Mouse (Mus musculus): ENCODE data around the gene Arfip1.

The Arfip1 gene

GRCm38 (mm10) chr3:84582023-84582912, at the start of gene Arfip1:
Arfip1 (minus strand) TSS chr3:84582625.
- peak; percentile 87 for DNase-seq (ENCODE audit: low read depth, low spot score)

- no peak for DNase-seq (ENCODE audit: low read depth, low spot score)
Measured at GRCm38 (mm10) chr3:84631586-84631985, 49.2 kb upstream of the Arfip1 start.

- no peak for DNase-seq (ENCODE audit: low read depth, low spot score)
Measured at GRCm38 (mm10) chr3:84622026-84622425, 39.6 kb upstream of the Arfip1 start.

GRCm38 (mm10) chr3:84619725-84620124, 37.3 kb upstream of the Arfip1 start:
- no peak for DNase-seq (ENCODE audit: low read depth, low spot score)

GRCm38 (mm10) chr3:84619056-84619455, 36.6 kb upstream of the Arfip1 start:
- no peak for DNase-seq (ENCODE audit: low read depth, low spot score)

- no peak for DNase-seq (ENCODE audit: low read depth, low spot score)
Measured at GRCm38 (mm10) chr3:84618627-84619026, 36.2 kb upstream of the Arfip1 start.

GRCm38 (mm10) chr3:84615856-84616225, 33.4 kb upstream of the Arfip1 start:
- no peak for DNase-seq (ENCODE audit: low read depth, low spot score)

- no peak for DNase-seq (ENCODE audit: low read depth, low spot score)
Measured at GRCm38 (mm10) chr3:84615050-84615855, 32.8 kb upstream of the Arfip1 start.

GRCm38 (mm10) chr3:84610183-84610710, 27.8 kb upstream of the Arfip1 start:
- DNase-seq (ENCODE audit: low read depth, low spot score) = no peak

GRCm38 (mm10) chr3:84603212-84603611, 20.8 kb upstream of the Arfip1 start:
- no peak for DNase-seq (ENCODE audit: low read depth, low spot score)

GRCm38 (mm10) chr3:84602759-84603158, 20.3 kb upstream of the Arfip1 start:
- no peak for DNase-seq (ENCODE audit: low read depth, low spot score)

GRCm38 (mm10) chr3:84601870-84602495, 19.6 kb upstream of the Arfip1 start:
- no peak for DNase-seq (ENCODE audit: low read depth, low spot score)

- no peak for DNase-seq (ENCODE audit: low read depth, low spot score)
Measured at GRCm38 (mm10) chr3:84598756-84599155, 16.3 kb upstream of the Arfip1 start.

GRCm38 (mm10) chr3:84597996-84598734, 15.7 kb upstream of the Arfip1 start:
- no peak for DNase-seq (ENCODE audit: low read depth, low spot score)

- no peak for DNase-seq (ENCODE audit: low read depth, low spot score)
Measured at GRCm38 (mm10) chr3:84595677-84596234, 13.3 kb upstream of the Arfip1 start.

GRCm38 (mm10) chr3:84594894-84595676, 12.7 kb upstream of the Arfip1 start:
- no peak for DNase-seq (ENCODE audit: low read depth, low spot score)

- DNase-seq (ENCODE audit: low read depth, low spot score) = no peak
Measured at GRCm38 (mm10) chr3:84593274-84593673, 10.8 kb upstream of the Arfip1 start, which contains the start of gene Tigd4. Tigd4 (plus strand) TSS chr3:84593574.

- no peak for DNase-seq (ENCODE audit: low read depth, low spot score)
Measured at GRCm38 (mm10) chr3:84586736-84587135, 4.3 kb upstream of the Arfip1 start.

GRCm38 (mm10) chr3:84582913-84583276, 470 bp upstream of the Arfip1 start:
- DNase-seq (ENCODE audit: low read depth, low spot score) = no peak

GRCm38 (mm10) chr3:84581696-84582022, 766 bp downstream of the Arfip1 start:
- no peak for DNase-seq (ENCODE audit: low read depth, low spot score)

Data from embryo, embryonic 11.5 days (tissue).